Mouse (Mus musculus) cerebellum, adult 2 months (tissue): Measurements from ENCODE around the gene Fam19a2.

Experiments
- CTCF ChIP-seq: fragments of 200-500 bp; IDR thresholded peaks from 2 replicates; pipeline ENCODE4 v1.5.1; 2011; ENCODE audit warnings: low read depth, mild to moderate bottlenecking, control low read depth, low read length, moderate library complexity, borderline replicate concordance; ENCODE audit not compliant: insufficient read depth
- POLR2A ChIP-seq: fragments of 200-500 bp; IDR thresholded peaks from 2 replicates; pipeline ENCODE4 v1.6.1; 2011; ENCODE audit warnings: low read length, control low read depth, borderline replicate concordance; ENCODE audit not compliant: insufficient read depth

DNA sequence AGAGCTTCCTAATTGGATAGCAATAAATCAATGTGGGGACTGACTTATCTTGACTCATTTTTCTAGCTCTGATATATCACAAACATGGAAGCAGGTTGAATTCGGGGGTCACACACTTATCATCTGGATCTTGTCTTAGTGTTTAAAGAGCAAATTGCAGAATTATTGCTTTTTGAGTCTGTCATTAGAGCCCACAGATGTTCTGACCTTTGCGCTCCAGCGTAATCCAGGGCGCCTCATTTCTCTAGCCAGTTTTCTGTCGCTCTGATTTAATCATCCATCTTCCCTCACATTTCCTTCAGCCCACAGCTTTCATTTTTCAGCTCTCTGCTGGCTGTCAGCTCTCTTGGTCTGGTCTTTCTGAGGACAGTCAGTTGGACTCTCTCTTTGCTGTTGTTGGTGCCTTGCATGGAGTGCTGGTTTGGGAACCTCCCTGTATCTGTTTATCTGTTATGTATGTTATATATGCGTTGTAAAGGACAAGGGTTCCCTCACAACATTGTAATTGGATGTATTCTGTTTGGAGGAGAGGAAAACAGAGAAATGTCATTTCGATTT lies 154.9 kb downstream of the Fam19a2 start:
- TF ChIP-seq CTCF: no peak
- no peak for TF ChIP-seq POLR2A
